Mouse (Mus musculus) frontal cortex, postnatal 25 days (tissue): ENCODE results near the gene Csnk2a1.

ENCODE experiments used
- DNase-seq, 2 experiments: peaks; one replicate each; pipeline ENCODE4 v3.0.0; 2022; ENCODE audit warnings: low spot score in 2 of 2

Csnk2a1 gene

DNA sequence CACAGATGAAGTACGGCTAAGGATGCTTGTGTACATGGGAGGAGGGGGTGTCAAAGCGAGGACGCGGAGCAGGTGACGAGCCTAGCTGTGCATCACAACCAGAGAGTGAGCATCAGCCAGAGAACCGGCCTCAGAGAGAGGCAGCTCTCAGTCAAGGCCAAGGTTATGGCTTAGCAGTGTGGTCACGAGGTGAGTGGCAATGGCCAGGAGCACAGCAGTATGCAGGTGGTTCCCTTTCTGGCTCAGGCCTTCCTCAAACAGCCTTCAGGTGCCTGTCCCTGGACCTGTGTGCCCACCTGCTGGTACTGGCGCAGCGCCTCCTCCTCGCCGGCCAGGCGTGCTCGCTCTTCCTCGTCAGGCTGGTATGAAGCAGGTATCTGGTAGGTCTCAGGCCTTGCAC is 97.3 kb downstream of the Csnk2a1 start:
- no peak for DNase-seq

DNA sequence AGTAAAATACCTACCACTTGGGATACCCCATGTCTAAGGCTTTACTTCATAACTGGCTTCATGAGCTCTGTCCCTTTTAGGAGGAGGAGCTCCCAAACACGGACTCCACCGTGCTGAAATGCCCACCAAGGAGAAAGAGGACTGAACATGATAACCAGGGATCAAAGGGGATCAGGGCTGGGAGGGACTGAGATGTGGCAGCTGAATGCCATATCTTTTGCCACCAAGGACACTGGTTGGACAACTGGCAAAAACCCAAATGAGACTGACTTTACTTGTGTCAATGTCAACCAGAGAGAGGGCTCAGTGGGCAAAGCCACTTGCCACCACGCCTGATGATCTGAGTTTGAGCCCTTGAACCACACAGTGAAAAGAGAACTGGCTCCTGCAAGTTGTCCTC is 98.2 kb downstream of the Csnk2a1 start:
- no peak for DNase-seq

DNA sequence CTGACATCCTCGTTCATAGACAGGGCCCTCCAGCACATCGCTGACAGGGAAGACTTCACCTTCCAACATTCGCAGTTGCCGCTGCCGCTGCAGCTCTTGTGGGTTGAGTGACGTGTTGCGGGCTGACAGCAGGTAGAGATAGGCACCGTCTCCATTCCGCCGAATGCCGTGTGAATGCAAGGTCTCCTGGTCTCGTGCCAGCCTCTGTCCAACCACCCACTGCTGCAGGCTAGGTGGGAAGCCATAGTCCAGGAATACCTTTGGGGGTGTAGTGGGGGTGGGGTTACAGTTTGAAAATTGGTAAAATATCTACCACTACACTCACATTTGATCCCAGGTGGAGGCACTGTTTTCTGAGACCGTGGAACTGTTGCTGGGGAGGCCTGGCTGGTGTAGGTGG is 99.5 kb downstream of the Csnk2a1 start:
- DNase-seq: no peak

DNA sequence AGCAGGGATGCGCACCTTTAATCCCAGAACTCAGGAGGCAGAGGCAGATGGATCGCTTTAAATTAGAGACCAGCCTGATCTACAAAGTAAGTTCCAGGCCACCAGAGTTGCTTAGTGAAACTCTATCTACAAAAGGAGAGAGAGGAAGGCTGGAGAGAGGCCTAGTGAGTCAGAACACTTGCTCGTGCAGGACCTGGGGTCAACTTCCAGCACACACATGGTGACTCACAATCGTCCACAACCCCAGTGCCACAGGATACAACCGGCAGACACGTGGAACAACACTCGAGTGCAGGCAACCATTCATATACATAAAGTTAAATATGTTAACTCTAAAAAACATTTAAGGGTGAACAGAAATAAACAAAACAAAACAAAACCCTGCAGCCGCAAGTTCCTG is 100.0 kb downstream of the Csnk2a1 start:
- DNase-seq: no peak

DNA sequence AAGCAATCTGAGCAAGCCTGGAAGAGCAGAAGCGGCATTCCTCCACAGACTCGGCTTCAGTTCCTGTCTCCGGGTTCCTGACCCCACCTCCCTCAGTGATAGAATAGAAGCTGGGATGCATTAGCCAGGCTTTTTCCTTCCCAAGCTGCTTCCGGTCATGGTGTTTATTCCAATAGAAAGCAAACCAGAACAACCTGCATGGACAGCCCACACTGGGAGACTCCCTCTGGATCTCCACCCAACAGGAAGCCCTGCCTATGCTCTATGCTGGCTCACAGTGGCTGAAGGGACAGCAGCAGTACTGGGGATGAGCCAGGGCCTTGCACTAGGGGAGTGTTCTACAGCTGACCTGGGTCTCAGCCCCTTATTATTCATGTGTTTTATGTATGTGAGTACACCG is 101.3 kb downstream of the Csnk2a1 start:
- DNase-seq: no peak

DNA sequence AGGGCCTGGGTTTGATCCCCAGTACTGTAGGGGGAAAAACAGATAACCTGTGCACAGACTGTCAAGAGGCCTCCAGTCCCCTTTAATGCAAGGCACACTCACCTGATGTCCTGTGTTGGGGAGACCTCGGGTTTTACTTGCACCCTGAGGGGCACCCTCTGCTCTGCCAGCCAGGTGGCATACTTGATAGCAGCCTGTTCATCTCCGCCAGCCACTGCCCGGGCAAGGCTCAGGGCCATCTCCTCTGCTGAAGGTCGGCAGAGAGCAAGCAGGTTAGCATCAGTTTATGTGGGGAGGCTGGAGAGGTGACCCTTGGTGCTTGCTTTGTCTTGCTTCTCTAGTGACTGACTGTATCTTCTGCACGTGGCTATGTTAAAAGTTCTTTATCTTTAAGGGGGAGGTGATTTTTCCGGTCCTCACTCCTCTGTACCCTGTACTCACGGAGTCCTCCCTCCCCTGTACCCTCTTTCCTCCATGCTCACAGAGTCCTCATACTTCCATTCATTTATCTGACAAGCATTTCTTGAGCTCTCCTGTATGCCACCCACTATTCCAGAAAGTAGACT is 104.3 kb downstream of the Csnk2a1 start:
- no peak for DNase-seq
